Mouse (Mus musculus): ENCODE measurements at regions not wholly inside any gene's neighbourhood (a gene's known extent, or its start where the extent isn't known, plus 50 kb on each side); places are given as distances from the start of the nearest gene placed in this dataset.

DNA sequence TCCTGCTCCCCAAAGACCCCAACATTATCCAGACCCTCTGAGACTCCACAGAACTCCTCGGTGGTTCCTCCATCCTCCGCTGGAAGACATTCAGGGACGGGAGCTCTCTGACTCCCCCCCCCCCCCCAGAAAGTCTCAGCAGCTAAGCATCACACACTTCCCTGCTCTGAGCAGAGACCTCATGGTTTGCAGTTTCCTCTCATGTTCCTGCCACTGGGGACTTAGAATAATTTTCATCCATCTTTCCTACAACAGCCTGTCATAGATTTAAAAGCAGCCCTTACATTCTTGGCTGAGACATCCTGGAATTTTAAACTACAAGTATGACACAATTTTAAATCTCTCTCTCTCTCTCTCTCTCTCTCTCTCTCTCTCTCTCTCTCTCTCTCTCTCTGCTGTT lies 69.2 kb downstream of the Gpr65 start:
- DNase-seq (ENCODE audit: low spot score): no peak
- H3K4me1 ChIP-seq (replicated peaks): no peaks in the 10 kb centered on the region
- no peaks in the 10 kb centered on the region for H3K36me3 ChIP-seq
- no peaks in the 10 kb centered on the region for H3K27me3 ChIP-seq (ENCODE audit: insufficient read depth, poor library complexity, severe bottlenecking)
- H3K9me3 ChIP-seq: no peaks in the 10 kb centered on the region
- WGBS: 80% methylated on average over 3 of the region's 3 CpGs
- H3K27ac ChIP-seq: no peak overlapping the region
- no peak overlapping the region for H3K4me3 ChIP-seq

DNA sequence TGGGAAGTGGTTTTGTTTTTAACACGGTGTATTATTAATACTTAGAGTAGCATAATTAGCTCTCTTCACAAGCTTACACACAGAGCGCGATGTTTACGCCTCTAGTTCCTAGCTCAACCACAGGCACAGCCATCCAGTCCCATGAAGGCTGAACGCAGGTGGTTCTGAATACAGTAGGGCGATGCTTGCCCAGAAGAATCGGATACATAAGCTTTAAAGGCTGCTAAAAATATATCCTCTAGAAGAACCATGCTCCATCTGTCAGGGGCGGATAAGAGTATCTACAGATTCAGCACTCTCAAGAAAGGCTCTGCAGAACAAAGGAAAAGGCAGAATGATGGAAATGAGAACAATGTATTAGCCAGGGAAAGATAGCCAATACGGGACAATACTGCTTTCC lies 71.1 kb downstream of the Gpr65 start:
- H3K27me3 ChIP-seq (ENCODE audit: insufficient read depth, poor library complexity, severe bottlenecking): no peaks in the 10 kb centered on the region
- no peak for DNase-seq (ENCODE audit: low spot score)
- no peaks in the 10 kb centered on the region for H3K36me3 ChIP-seq
- no peaks in the 10 kb centered on the region for H3K4me1 ChIP-seq (replicated peaks)
- H3K9me3 ChIP-seq: no peaks in the 10 kb centered on the region
- 91% methylated on average over 9 of the region's 9 CpGs for WGBS
- no peak overlapping the region for H3K27ac ChIP-seq
- no peak overlapping the region for H3K4me3 ChIP-seq

DNA sequence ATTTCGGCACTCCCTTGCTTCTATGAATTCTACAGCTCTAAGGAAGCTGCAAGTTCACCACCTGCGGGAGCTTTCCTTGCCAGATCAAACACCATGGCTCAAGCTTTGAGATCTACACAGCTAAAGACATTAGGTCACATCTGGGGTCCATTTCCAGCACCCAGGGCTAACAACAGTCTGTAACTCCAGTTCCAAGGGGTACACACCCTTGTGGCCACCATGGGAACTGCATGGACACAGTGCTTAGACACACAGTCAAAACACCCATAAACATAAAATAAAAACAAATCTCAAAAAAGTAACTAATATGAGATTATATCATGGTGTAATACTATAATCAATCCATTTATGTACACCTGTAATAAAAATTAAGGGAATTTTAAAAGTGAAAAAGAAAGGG lies 73.7 kb downstream of the Gpr65 start:
- H3K4me3 ChIP-seq: no peak overlapping the region
- no peaks in the 10 kb centered on the region for H3K27me3 ChIP-seq (ENCODE audit: insufficient read depth, poor library complexity, severe bottlenecking)
- peak; percentile 31 for DNase-seq (ENCODE audit: low spot score)
- no peaks in the 10 kb centered on the region for H3K9me3 ChIP-seq
- H3K27ac ChIP-seq: no peak overlapping the region
- 85% methylated on average over 2 of the region's 2 CpGs for WGBS
- H3K36me3 ChIP-seq: no peaks in the 10 kb centered on the region
- H3K4me1 ChIP-seq (replicated peaks): no peaks in the 10 kb centered on the region

DNA sequence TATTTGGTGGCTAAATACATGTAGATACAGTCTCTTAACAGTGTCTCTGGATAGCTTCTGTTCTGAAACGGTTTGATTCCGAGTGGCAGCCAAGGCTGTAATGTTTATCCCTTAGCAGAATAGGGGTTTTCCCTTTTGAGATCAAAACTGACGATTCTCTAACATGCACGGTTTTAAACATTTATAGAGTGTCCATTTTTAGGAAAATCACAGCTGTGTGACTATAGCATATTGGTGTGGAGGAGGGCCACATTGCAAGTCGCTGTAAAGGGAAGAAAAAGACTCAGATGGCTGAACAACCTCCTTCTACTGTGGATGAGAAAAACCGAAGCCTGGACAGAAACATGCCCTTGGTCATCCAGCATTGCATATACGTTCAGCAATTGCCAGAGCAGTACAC lies 75.2 kb downstream of the Gpr65 start:
- H3K27ac ChIP-seq: no peak overlapping the region
- WGBS: 88% methylated on average over 7 of the region's 7 CpGs
- DNase-seq (ENCODE audit: low spot score): no peak
- no peaks in the 10 kb centered on the region for H3K36me3 ChIP-seq
- H3K9me3 ChIP-seq: no peaks in the 10 kb centered on the region
- H3K4me3 ChIP-seq: no peak overlapping the region
- H3K4me1 ChIP-seq (replicated peaks): no peaks in the 10 kb centered on the region
- no peaks in the 10 kb centered on the region for H3K27me3 ChIP-seq (ENCODE audit: insufficient read depth, poor library complexity, severe bottlenecking)

DNA sequence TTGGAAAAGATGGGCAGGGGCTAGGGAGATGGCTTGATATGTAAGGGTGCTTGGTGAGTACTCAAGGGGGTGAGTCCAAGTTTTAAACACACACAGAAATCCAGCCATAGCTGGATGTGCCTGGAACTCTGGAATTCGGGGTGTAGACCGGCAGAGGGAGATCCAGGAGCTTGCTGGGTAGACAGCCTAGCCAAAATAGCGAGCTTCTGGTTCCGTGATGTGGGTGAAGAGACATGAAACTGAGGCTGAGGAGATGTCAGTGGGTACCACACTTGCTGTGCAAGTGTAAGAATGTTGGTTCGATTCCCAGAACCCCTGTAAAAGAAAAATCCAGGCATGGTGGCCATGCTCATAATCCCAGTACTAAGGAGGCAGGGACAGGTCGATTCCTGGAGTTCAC lies 78.6 kb downstream of the Gpr65 start:
- Histone ChIP-seq H3K9me3 (no peaks in the 10 kb centered on the region), H3K27me3 (ENCODE audit: insufficient read depth, poor library complexity, severe bottlenecking) (no peaks in the 10 kb centered on the region), H3K27ac (no peak overlapping the region), H3K4me1 (replicated peaks) (no peaks in the 10 kb centered on the region), H3K36me3 (no peaks in the 10 kb centered on the region), H3K4me3 (no peak overlapping the region)
- DNase-seq (ENCODE audit: low spot score): no peak
- 92% methylated on average over 6 of the region's 6 CpGs for WGBS

DNA sequence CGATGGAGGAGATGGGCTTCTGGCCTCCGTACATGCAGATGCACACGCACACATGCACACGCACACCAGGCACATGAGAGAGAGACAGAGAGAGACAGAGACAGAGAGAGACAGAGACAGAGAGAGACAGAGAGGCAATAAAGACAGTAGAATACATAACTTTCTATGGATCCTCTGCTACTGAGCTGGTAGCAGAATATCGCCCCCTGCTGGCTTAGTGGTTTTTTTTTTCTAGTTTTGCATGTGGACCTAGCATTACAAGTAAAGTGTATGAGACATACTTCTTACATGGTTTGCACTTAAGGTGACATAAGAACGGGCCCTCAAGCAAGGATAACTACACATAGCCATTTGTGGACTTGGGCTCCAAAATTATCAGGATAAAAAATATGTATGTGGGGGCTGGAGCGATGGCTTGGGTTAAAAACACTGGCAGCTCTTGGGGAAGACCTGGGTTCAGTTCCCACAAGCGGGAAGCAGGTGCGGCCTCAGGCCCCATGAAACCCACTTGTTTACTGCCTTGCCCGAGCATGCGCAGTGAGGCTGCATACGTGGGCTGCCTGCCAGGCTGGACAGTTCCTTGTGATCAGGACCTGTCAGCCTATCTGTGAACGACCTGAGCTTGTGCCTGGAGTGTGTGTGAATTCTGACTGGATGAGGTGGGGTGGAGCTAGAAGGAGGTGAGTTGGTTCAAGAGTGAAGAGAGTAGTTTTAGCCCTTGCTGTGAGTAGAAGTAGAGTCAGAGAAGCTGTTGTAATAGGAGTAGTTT lies 79.3 kb downstream of the Gpr65 start:
- Histone ChIP-seq H3K4me3 (no peak overlapping the region), H3K36me3 (no peaks in the 10 kb centered on the region), H3K27ac (no peak overlapping the region), H3K9me3 (no peaks in the 10 kb centered on the region), H3K27me3 (ENCODE audit: insufficient read depth, poor library complexity, severe bottlenecking) (no peaks in the 10 kb centered on the region), H3K4me1 (replicated peaks) (no peaks in the 10 kb centered on the region)
- DNase-seq (ENCODE audit: low spot score): no peak
- 78% methylated on average over 13 of the region's 13 CpGs for WGBS

DNA sequence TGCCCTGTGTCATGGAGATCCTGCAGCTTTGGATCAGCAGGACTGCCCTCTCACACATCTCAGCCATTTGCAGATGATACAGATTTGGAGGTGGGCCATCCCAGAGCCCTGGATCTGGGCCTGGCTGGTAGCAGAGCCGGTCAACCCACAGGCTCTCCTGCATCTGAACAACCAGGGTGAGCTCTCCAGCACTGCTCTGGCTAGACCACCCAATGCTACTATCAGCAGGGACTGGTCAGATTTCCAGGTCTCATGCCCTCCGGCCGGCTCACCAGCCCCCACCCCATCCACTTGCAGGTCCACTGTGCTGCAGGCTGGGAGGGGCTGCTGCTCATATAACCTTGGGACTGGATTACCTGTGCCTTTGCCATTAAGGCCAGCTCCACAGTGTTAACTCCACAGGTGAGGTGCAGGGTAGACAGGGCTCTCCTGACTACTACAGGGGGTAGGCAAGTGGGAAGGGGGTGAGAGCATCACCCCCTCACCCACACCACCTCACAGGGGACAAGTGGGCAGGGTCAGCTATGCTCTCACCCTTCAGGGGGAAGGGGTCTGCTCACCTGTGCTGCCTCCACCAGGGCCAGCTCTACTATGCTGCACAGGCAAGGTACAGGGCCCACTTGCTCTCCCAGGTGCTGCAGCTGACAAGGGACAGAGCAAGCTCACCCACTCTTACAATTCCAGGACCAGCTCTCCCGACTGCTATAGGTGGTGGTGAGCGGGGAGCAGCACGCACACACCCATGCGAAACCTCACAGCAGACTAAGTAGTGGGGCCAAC lies 81.6 kb downstream of the Gpr65 start:
- H3K27ac ChIP-seq: no peak overlapping the region
- no peak overlapping the region for H3K4me3 ChIP-seq
- DNase-seq (ENCODE audit: low spot score): no peak
- 91% methylated on average over 7 of the region's 7 CpGs for WGBS
- no peaks in the 10 kb centered on the region for H3K27me3 ChIP-seq (ENCODE audit: insufficient read depth, poor library complexity, severe bottlenecking)
- H3K9me3 ChIP-seq: no peaks in the 10 kb centered on the region
- no peaks in the 10 kb centered on the region for H3K4me1 ChIP-seq (replicated peaks)
- H3K36me3 ChIP-seq: no peaks in the 10 kb centered on the region

DNA sequence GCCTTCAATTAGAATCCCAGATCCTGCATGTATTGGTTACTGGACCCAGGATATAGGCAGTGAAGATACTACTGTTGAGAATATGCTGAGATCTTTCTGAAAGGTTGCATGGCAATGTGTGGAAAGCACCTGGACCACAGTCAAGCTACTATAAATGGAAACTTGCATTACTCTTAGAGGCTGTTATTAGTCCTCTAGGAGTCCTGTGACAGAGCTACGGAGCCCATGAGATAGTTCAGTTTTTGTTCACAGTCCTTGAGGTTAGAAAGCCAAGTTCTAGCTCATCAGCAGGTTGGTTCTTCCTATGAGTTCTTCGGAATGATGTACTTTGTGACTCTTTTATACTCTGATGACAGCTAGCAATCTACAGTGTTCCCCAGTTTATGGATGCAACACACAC lies 84.0 kb downstream of the Gpr65 start:
- no peak for DNase-seq (ENCODE audit: low spot score)
- Histone ChIP-seq H3K36me3 (no peaks in the 10 kb centered on the region), H3K9me3 (0 out of 2 replicates have a peak, but pooled peaks cover 2% of the 10 kb centered on the region), H3K4me1 (replicated peaks) (no peaks in the 10 kb centered on the region), H3K27me3 (ENCODE audit: insufficient read depth, poor library complexity, severe bottlenecking) (no peaks in the 10 kb centered on the region), H3K27ac (no peak overlapping the region), H3K4me3 (no peak overlapping the region)
- WGBS: 90% methylated on average over 2 of the region's 2 CpGs

DNA sequence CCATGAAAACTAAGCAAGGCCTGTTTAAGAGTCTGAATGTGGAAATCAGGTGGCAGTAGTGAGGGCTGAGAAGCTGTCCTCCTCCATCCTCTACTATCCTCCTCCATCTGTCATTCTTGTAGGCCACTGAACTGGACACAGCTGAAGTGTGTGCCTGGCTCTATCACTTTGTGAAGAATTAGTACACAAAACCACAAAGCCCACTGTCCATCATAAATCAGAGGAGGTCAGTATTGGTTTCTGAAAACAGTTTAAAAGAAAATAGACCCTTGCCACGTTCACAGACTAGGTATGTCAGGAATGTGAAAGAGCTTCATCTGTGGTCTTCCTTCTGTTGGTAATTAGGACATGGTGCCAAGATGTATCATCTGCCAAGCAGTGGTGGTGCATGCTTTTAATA lies 86.1 kb downstream of the Gpr65 start:
- Histone ChIP-seq H3K9me3 (0 out of 2 replicates have a peak, but pooled peaks cover 2% of the 10 kb centered on the region), H3K27me3 (ENCODE audit: insufficient read depth, poor library complexity, severe bottlenecking) (no peaks in the 10 kb centered on the region), H3K4me1 (replicated peaks) (no peaks in the 10 kb centered on the region), H3K36me3 (no peaks in the 10 kb centered on the region), H3K27ac (no peak overlapping the region), H3K4me3 (no peak overlapping the region)
- DNase-seq (ENCODE audit: low spot score): no peak
- WGBS: 71% methylated on average over 1 of the region's 1 CpGs

DNA sequence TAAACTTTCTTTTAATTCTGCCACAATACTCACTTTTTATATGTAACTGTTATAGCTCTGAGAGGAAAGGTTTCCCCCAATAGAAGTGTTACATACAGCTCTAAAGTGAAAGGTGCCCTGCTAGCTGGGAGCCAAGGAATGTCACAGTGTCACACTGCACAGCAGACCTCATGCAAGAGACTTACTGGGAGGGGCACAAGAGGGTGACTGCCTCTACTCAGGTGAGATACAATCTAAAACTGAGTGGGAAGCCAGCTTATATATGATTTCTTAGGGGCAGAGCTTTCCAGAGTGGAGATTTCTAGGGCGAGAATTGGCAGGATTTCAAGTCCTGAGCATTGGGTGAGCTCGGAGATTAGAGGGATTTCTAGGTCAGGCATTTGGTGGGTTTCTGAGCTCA lies 99.1 kb downstream of the Gpr65 start:
- Histone ChIP-seq H3K36me3 (no peaks in the 10 kb centered on the region), H3K4me3 (no peak overlapping the region), H3K4me1 (replicated peaks) (no peaks in the 10 kb centered on the region), H3K27ac (no peak overlapping the region), H3K27me3 (ENCODE audit: insufficient read depth, poor library complexity, severe bottlenecking) (no peaks in the 10 kb centered on the region), H3K9me3 (no peaks in the 10 kb centered on the region)
- 87% methylated on average over 2 of the region's 2 CpGs for WGBS
- no peak for DNase-seq (ENCODE audit: low spot score)

DNA sequence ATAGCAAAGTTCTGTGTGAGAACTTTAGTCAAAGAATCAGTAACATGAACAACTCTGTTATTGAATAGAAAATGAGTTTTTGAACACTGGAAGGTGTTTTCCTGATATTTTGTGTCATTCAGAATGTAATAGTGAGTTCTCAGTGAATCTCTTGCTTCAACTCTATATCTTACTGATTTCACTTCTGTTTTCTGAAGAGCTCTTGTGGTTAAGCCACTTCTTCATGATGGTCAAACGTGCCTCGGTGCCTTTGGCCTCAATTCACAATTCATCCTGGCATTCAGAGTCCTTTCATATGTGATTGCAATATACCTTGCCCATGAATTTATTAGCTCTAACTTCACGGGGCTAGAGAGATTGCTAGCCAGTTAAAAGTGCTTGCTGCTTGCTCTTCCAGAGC lies 102.3 kb downstream of the Gpr65 start:
- Histone ChIP-seq H3K4me1 (replicated peaks) (no peaks in the 10 kb centered on the region), H3K36me3 (no peaks in the 10 kb centered on the region), H3K27ac (no peak overlapping the region), H3K9me3 (no peaks in the 10 kb centered on the region), H3K4me3 (no peak overlapping the region), H3K27me3 (ENCODE audit: insufficient read depth, poor library complexity, severe bottlenecking) (no peaks in the 10 kb centered on the region)
- DNase-seq (ENCODE audit: low spot score): no peak
- WGBS: 80% methylated on average over 3 of the region's 3 CpGs

DNA sequence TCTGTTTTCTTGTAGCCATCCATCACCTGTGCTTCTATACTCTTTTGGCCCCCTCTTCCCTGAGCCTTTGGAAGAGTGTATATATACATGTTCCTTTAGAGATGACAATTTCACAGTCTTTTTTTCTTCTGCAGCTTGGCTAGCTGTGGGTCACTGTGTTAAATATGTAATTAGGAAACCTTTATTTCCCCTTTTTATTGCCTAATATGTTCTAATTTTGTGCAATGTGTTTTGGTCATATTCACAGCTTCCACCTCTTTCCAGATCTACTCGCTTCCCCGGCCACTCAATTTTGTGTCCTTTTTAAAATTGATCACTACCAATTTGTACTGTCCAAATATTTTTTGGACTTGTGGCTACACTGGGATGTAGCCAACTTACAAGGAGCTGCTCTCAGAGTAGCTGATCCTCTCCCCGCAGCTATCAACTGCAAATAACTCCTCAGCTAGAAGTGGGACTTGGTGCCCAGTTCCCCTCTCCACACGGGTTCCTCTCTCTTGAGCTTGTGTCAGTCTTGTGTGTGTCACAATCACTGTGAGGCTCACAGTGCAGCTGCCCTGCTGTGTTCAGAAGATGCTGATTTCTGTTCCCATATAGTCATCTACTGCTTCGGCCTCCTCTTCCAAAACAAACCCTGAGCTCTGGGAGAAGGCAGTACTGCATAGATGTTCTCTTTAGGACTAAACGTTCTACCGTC lies 106.9 kb downstream of the Gpr65 start:
- 92% methylated on average over 7 of the region's 7 CpGs for WGBS

More for the DNA sequence above, 106.9 kb downstream of the Gpr65 start:
- Histone ChIP-seq H3K27ac (no peak overlapping the region), H3K9me3 (no peaks in the 10 kb centered on the region), H3K4me1 (replicated peaks) (no peaks in the 10 kb centered on the region), H3K4me3 (no peak overlapping the region), H3K36me3 (no peaks in the 10 kb centered on the region), H3K27me3 (ENCODE audit: insufficient read depth, poor library complexity, severe bottlenecking) (no peaks in the 10 kb centered on the region)
- no peak for DNase-seq (ENCODE audit: low spot score)
